Mouse (Mus musculus): ENCODE measurements at regions not wholly inside any gene's neighbourhood (a gene's known extent, or its start where the extent isn't known, plus 50 kb on each side); places are given as distances from the start of the nearest gene placed in this dataset.

GRCm38 (mm10) chr12:78098765-78099194, 95.3 kb upstream of the Gm6657 start:
- peak; percentile 21 for DNase-seq (ENCODE audit: low spot score)

GRCm38 (mm10) chr12:78099761-78100160, 94.3 kb upstream of the Gm6657 start:
- no peak for DNase-seq (ENCODE audit: low spot score)

GRCm38 (mm10) chr12:78100756-78101155, 93.3 kb upstream of the Gm6657 start:
- DNase-seq (ENCODE audit: low spot score): no peak

GRCm38 (mm10) chr12:78109931-78110330, 84.1 kb upstream of the Gm6657 start:
- no peak for DNase-seq (ENCODE audit: low spot score)

GRCm38 (mm10) chr12:78118131-78118530, 75.9 kb upstream of the Gm6657 start:
- DNase-seq (ENCODE audit: low spot score): no peak

- no peak for DNase-seq (ENCODE audit: low spot score)
These were observed 74.8 kb upstream of the Gm6657 start for GRCm38 (mm10) chr12:78119246-78119645.

GRCm38 (mm10) chr12:78119855-78120254, 74.2 kb upstream of the Gm6657 start:
- no peak for DNase-seq (ENCODE audit: low spot score)

GRCm38 (mm10) chr12:78129130-78129845, 64.8 kb upstream of the Gm6657 start:
- no peak for DNase-seq (ENCODE audit: low spot score)

- DNase-seq (ENCODE audit: low spot score): peak; percentile 14
These were observed 61.8 kb upstream of the Gm6657 start for GRCm38 (mm10) chr12:78132016-78132797.

GRCm38 (mm10) chr12:78133341-78133740, 60.7 kb upstream of the Gm6657 start:
- DNase-seq (ENCODE audit: low spot score): no peak

- no peak for DNase-seq (ENCODE audit: low spot score)
These were observed 60.1 kb upstream of the Gm6657 start for GRCm38 (mm10) chr12:78133984-78134383.

- DNase-seq (ENCODE audit: low spot score): no peak
These were observed 56.8 kb upstream of the Gm6657 start for GRCm38 (mm10) chr12:78137196-78137595.

GRCm38 (mm10) chr12:78138467-78138866, 55.6 kb upstream of the Gm6657 start:
- DNase-seq (ENCODE audit: low spot score): no peak
